Mouse (Mus musculus): ENCODE results near the gene Erc2. TPM values are rescaled to one million over a fixed set of nuclear protein-coding genes. Genes with fewer than 3 reads are reported as not detected.
"Not testable (repeated sequence)": the region's sequence is repeated elsewhere in the genome, so short reads cannot be mapped to it uniquely, and the experiment has no call there.

Erc2 gene
- polyA plus RNA-seq, 1 experiment from 2014 or later = 13.1 TPM

- Histone ChIP-seq H3K27ac (ENCODE audit: low read depth, low read length) (no peak overlapping the region), H3K9ac (ENCODE audit: low read length) (no peak overlapping the region), H3K4me2 (ENCODE audit: low read depth) (no peak overlapping the region), H3K27me3 (ENCODE audit: control insufficient read depth, insufficient read depth, low read length) (no peaks in the 10 kb centered on the region), H3K9me3 (ENCODE audit: control insufficient read depth, low read length) (no peaks in the 10 kb centered on the region), H3K4me3 (ENCODE audit: low read depth, low read length) (no peak overlapping the region), H3K4me1 (ENCODE audit: control insufficient read depth, insufficient read depth, low read length) (no peaks in the 10 kb centered on the region), H3K36me3 (ENCODE audit: control insufficient read depth, insufficient read depth, low read length) (no peaks in the 10 kb centered on the region)
- ATAC-seq (ENCODE audit: insufficient read depth, low FRiP score, low TSS enrichment) (no peak), DNase-seq (ENCODE audit: low spot score) (no peak)
- WGBS = 78% methylated on average over 13 of the region's 13 CpGs
These were observed 253.8 kb downstream of the Erc2 start for GRCm38 (mm10) chr14:27875991-27876411.

- Histone ChIP-seq H3K9me3 (ENCODE audit: control insufficient read depth, low read length) (no peaks in the 10 kb centered on the region), H3K27me3 (ENCODE audit: control insufficient read depth, insufficient read depth, low read length) (no peaks in the 10 kb centered on the region), H3K4me2 (ENCODE audit: low read depth) (no peak overlapping the region), H3K4me1 (ENCODE audit: control insufficient read depth, insufficient read depth, low read length) (no peaks in the 10 kb centered on the region), H3K9ac (ENCODE audit: low read length) (no peak overlapping the region), H3K36me3 (ENCODE audit: control insufficient read depth, insufficient read depth, low read length) (no peaks in the 10 kb centered on the region), H3K4me3 (ENCODE audit: low read depth, low read length) (no peak overlapping the region), H3K27ac (ENCODE audit: low read depth, low read length) (no peak overlapping the region)
- DNase-seq (ENCODE audit: low spot score) (no peak), ATAC-seq (ENCODE audit: insufficient read depth, low FRiP score, low TSS enrichment) (no peak)
- 83% methylated on average over 5 of the region's 5 CpGs for WGBS
These were observed 259.7 kb downstream of the Erc2 start for GRCm38 (mm10) chr14:27881972-27882371.

GRCm38 (mm10) chr14:27886337-27886736 lies 264.1 kb downstream of the Erc2 start:
- ATAC-seq (ENCODE audit: insufficient read depth, low FRiP score, low TSS enrichment) = not testable (repeated sequence)

GRCm38 (mm10) chr14:27887488-27887887 lies 265.3 kb downstream of the Erc2 start:
- no peak overlapping the region for H3K27ac ChIP-seq (ENCODE audit: low read depth, low read length)
- no peaks in the 10 kb centered on the region for H3K9me3 ChIP-seq (ENCODE audit: control insufficient read depth, low read length)
- 88% methylated on average over 5 of the region's 5 CpGs for WGBS
- H3K36me3 ChIP-seq (ENCODE audit: control insufficient read depth, insufficient read depth, low read length) = no peaks in the 10 kb centered on the region
- no peaks in the 10 kb centered on the region for H3K27me3 ChIP-seq (ENCODE audit: control insufficient read depth, insufficient read depth, low read length)
- no peak for DNase-seq (ENCODE audit: low spot score)
- H3K9ac ChIP-seq (ENCODE audit: low read length) = no peak overlapping the region
- no peaks in the 10 kb centered on the region for H3K4me1 ChIP-seq (ENCODE audit: control insufficient read depth, insufficient read depth, low read length)
- no peak overlapping the region for H3K4me3 ChIP-seq (ENCODE audit: low read depth, low read length)
- no peak overlapping the region for H3K4me2 ChIP-seq (ENCODE audit: low read depth)
- no peak for ATAC-seq (ENCODE audit: insufficient read depth, low FRiP score, low TSS enrichment)

More at GRCm38 (mm10) chr14:27886337-27886736, 264.1 kb downstream of the Erc2 start:
- H3K27ac ChIP-seq (ENCODE audit: low read depth, low read length); H3K27me3 ChIP-seq (ENCODE audit: control insufficient read depth, insufficient read depth, low read length); H3K9ac ChIP-seq (ENCODE audit: low read length); H3K36me3 ChIP-seq (ENCODE audit: control insufficient read depth, insufficient read depth, low read length); DNase-seq (ENCODE audit: low spot score); H3K4me1 ChIP-seq (ENCODE audit: control insufficient read depth, insufficient read depth, low read length); H3K9me3 ChIP-seq (ENCODE audit: control insufficient read depth, low read length); H3K4me3 ChIP-seq (ENCODE audit: low read depth, low read length); H3K4me2 ChIP-seq (ENCODE audit: low read depth): not testable (repeated sequence)
- WGBS = 80% methylated on average over 5 of the region's 5 CpGs

- Histone ChIP-seq H3K27ac (ENCODE audit: low read depth, low read length) (no peak overlapping the region), H3K9ac (ENCODE audit: low read length) (no peak overlapping the region), H3K4me1 (ENCODE audit: control insufficient read depth, insufficient read depth, low read length) (no peaks in the 10 kb centered on the region), H3K4me2 (ENCODE audit: low read depth) (no peak overlapping the region), H3K9me3 (ENCODE audit: control insufficient read depth, low read length) (no peaks in the 10 kb centered on the region), H3K4me3 (ENCODE audit: low read depth, low read length) (no peak overlapping the region), H3K36me3 (ENCODE audit: control insufficient read depth, insufficient read depth, low read length) (no peaks in the 10 kb centered on the region), H3K27me3 (ENCODE audit: control insufficient read depth, insufficient read depth, low read length) (no peaks in the 10 kb centered on the region)
- ATAC-seq (ENCODE audit: insufficient read depth, low FRiP score, low TSS enrichment) (no peak), DNase-seq (ENCODE audit: low spot score) (no peak)
- 74% methylated on average over 2 of the region's 2 CpGs for WGBS
These were observed 267.4 kb downstream of the Erc2 start for GRCm38 (mm10) chr14:27889650-27890049.

- H3K4me1 ChIP-seq (ENCODE audit: control insufficient read depth, insufficient read depth, low read length) = no peaks in the 10 kb centered on the region
- ATAC-seq (ENCODE audit: insufficient read depth, low FRiP score, low TSS enrichment) (no peak), DNase-seq (ENCODE audit: low spot score) (no peak)
- H3K9ac ChIP-seq (ENCODE audit: low read length) = no peak overlapping the region
- H3K27me3 ChIP-seq (ENCODE audit: control insufficient read depth, insufficient read depth, low read length) = no peaks in the 10 kb centered on the region
- 84% methylated on average over 2 of the region's 2 CpGs for WGBS
- H3K4me2 ChIP-seq (ENCODE audit: low read depth) = no peak overlapping the region
- H3K36me3 ChIP-seq (ENCODE audit: control insufficient read depth, insufficient read depth, low read length) = no peaks in the 10 kb centered on the region
- H3K4me3 ChIP-seq (ENCODE audit: low read depth, low read length) = no peak overlapping the region
- H3K9me3 ChIP-seq (ENCODE audit: control insufficient read depth, low read length) = no peaks in the 10 kb centered on the region
- H3K27ac ChIP-seq (ENCODE audit: low read depth, low read length) = no peak overlapping the region
These were observed 270.2 kb downstream of the Erc2 start for GRCm38 (mm10) chr14:27892416-27892815.

GRCm38 (mm10) chr14:27901772-27902171 lies 279.5 kb downstream of the Erc2 start:
- no peaks in the 10 kb centered on the region for H3K4me1 ChIP-seq (ENCODE audit: control insufficient read depth, insufficient read depth, low read length)
- no peaks in the 10 kb centered on the region for H3K27me3 ChIP-seq (ENCODE audit: control insufficient read depth, insufficient read depth, low read length)
- no peak overlapping the region for H3K4me2 ChIP-seq (ENCODE audit: low read depth)
- H3K9ac ChIP-seq (ENCODE audit: low read length) = no peak overlapping the region
- DNase-seq (ENCODE audit: low spot score) = no peak
- H3K9me3 ChIP-seq (ENCODE audit: control insufficient read depth, low read length) = no peaks in the 10 kb centered on the region
- 87% methylated on average over 5 of the region's 5 CpGs for WGBS
- H3K27ac ChIP-seq (ENCODE audit: low read depth, low read length) = no peak overlapping the region
- no peak overlapping the region for H3K4me3 ChIP-seq (ENCODE audit: low read depth, low read length)
- H3K36me3 ChIP-seq (ENCODE audit: control insufficient read depth, insufficient read depth, low read length) = no peaks in the 10 kb centered on the region
- ATAC-seq (ENCODE audit: insufficient read depth, low FRiP score, low TSS enrichment) = no peak

- no peaks in the 10 kb centered on the region for H3K4me1 ChIP-seq (ENCODE audit: control insufficient read depth, insufficient read depth, low read length)
- no peak overlapping the region for H3K9ac ChIP-seq (ENCODE audit: low read length)
- no peak overlapping the region for H3K4me2 ChIP-seq (ENCODE audit: low read depth)
- H3K9me3 ChIP-seq (ENCODE audit: control insufficient read depth, low read length) = no peaks in the 10 kb centered on the region
- ATAC-seq (ENCODE audit: insufficient read depth, low FRiP score, low TSS enrichment) = no peak
- no peak overlapping the region for H3K4me3 ChIP-seq (ENCODE audit: low read depth, low read length)
- no peak overlapping the region for H3K27ac ChIP-seq (ENCODE audit: low read depth, low read length)
- no peaks in the 10 kb centered on the region for H3K27me3 ChIP-seq (ENCODE audit: control insufficient read depth, insufficient read depth, low read length)
- 83% methylated on average over 5 of the region's 5 CpGs for WGBS
- H3K36me3 ChIP-seq (ENCODE audit: control insufficient read depth, insufficient read depth, low read length) = no peaks in the 10 kb centered on the region
- DNase-seq (ENCODE audit: low spot score) = no peak
These were observed 299.6 kb downstream of the Erc2 start for GRCm38 (mm10) chr14:27921656-27922373.

- WGBS = 91% methylated on average over 3 of the region's 3 CpGs
- no peaks in the 10 kb centered on the region for H3K4me1 ChIP-seq (ENCODE audit: control insufficient read depth, insufficient read depth, low read length)
- ATAC-seq (ENCODE audit: insufficient read depth, low FRiP score, low TSS enrichment) (no peak), DNase-seq (ENCODE audit: low spot score) (no peak)
- H3K9me3 ChIP-seq (ENCODE audit: control insufficient read depth, low read length) = no peaks in the 10 kb centered on the region
- H3K9ac ChIP-seq (ENCODE audit: low read length) = no peak overlapping the region
- no peak overlapping the region for H3K4me2 ChIP-seq (ENCODE audit: low read depth)
- H3K36me3 ChIP-seq (ENCODE audit: control insufficient read depth, insufficient read depth, low read length) = no peaks in the 10 kb centered on the region
- no peak overlapping the region for H3K4me3 ChIP-seq (ENCODE audit: low read depth, low read length)
- H3K27ac ChIP-seq (ENCODE audit: low read depth, low read length) = no peak overlapping the region
- no peaks in the 10 kb centered on the region for H3K27me3 ChIP-seq (ENCODE audit: control insufficient read depth, insufficient read depth, low read length)
These were observed 305.1 kb downstream of the Erc2 start for GRCm38 (mm10) chr14:27927369-27927768.
